Mouse (Mus musculus) adrenal gland, postnatal 14 days (tissue): ENCODE data around the gene Slc7a6os. TPM values are rescaled to one million over a fixed set of nuclear protein-coding genes. Genes with fewer than 3 reads are reported as not detected.
A peak's percentile ranks its signal among the peaks of the same experiment; 100 is the strongest.

Source experiments
- DNase-seq: peaks from one replicate; pipeline ENCODE4 v3.0.0; 2021; ENCODE audit warnings: mixed read lengths
- total RNA-seq: library from RNA; stranded (reverse); gene quantifications from 2 replicates; pipeline ENCODE4 v1.2.3, GENCODE M21; 2021

The Slc7a6os gene
- total RNA-seq, 1 experiment from 2014 or later = 23.3 TPM

DNA sequence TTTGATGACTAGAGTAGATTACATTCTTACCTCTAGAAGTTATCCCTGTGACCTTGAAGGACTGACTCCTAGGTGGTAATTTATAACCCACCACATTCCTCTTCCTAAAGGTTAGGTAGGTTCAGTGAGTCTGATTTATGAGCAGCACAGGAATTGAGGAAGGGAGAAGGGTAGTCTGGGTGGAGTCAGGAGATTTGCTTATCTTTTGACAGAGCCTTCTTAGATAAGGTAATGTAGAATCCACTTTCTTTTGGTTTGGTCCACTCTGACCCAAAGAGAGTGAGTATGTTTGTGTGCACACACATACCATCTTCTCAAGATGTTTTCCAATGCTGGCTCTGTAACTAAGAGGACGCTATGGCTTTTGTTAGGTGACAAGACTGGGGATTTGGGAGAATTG lies 33.1 kb downstream of the Slc7a6os start:
- no peak for DNase-seq

DNA sequence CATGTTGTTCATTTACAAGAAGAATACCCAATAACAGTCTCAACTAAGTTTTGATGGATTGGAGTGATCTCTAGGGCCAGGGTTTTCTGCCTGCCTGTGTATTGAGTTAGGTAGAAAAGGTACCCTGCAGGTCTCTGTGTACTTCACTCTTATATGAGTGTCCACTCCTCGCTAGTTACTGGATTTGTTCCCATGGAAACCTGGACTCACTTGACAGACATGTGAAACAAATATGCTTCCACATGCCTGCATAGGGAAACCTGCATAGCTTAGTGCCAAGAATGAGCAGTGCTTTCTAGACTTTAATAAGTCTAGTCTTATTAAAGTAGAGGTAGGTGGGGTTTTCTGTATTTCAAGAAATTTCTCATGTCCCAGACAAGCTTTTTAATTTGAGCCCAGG lies 33.8 kb downstream of the Slc7a6os start:
- no peak for DNase-seq

DNA sequence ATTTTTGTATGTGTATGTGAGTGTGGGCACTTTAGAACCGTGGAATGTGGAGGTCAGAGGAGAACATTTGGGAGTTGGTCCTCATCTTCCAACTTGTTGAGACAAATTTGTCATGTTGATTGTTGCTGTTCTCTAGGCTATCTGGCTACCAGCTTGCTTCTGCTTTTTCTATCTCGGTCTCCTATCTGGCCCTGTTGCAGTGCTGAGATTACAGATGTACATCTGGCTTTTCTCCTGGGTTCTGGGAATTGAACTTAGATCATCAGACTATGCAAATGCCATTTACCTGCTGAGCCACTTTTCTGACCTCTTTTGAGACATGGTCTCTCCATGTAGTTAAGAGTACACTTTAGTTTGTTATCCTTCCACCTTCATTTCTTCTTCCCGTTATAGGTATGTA lies 37.2 kb downstream of the Slc7a6os start:
- no peak for DNase-seq

GRCm38 (mm10) chr8:106169934-106170480 lies 40.7 kb downstream of the Slc7a6os start:
- no peak for DNase-seq

DNA sequence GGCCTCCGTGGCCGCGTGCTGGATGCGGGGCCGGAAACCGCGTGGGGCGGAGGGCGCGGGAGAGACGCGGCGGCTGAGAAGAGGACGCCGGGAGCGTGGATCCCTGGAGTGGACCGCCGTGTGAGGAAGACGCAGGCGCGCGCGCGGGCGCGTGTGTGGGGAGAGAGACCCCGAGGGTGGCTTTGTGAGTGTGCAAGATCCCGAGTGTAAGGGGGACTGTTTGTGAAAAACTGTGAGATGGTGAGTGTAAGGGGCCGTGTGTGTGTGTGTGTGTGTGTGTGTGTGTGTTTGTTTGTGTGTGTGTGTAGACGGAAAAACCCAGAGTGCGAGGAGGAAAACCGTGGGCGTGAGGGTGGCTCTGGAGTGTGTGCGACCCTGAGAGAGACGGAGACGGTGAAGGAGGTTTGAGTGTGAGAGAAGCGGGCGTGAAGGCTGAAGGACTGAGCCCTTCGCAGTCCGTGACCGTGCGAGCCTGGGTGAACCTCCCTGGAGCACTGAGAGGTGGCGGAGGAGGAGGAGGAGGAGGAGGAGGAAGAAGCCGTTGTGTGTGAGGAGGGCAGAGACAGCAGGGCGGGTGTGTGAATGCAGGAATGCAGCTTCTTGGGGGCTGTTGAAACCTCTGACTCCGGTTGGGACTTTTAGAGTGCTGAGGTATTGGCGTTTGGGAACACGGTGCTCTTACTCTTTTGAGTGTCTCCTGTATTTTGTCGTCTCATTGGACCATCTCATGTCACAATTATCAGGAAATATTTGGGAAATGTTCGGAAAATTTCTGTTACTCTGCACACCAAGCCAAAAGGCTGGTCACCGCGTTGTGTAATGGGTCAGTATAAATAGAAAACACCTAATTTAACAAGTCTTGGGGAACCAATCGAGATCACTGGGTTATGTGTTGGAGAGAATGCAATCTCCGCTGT lies 41.5 kb downstream of the Slc7a6os start:
- DNase-seq = peak; percentile 55

DNA sequence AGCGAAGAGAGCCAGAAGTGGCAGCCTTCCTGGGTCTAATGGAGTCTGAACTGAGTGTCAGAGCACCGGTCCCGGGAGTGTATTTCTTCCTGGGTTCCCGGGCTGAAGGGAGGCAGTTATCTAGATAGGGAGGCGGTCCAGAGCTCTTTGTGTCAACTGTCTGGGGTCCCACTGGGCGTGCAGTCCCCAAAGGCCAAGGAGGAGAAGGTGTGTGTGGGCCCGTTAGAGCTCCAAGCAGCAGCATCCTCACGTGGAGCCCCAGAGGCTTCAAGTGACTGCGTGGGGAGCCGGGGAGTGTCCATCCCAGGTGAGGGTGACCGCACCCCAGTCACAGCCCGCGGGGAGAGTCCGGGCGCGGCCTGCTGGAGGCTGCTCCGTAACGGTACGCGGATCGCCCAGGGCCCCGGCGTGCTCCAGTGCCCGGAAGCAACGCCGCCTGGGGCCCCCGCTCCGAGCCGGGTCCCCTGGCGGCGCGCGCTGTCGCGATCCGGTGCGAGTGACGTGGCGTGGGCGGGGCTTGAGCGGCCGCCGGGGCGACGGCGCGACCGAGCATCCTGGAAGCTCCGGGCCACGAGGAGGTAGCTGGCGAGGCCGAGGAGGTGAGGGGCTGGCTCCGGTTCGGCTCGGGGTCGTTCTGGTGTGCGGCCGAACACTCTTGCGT lies 42.2 kb downstream of the Slc7a6os start, which contains the start of gene Slc7a6:
TSS of gene Slc7a6 (plus strand) at position 502 of the 661 bp plus-strand sequence.
- DNase-seq = peak; percentile 92

DNA sequence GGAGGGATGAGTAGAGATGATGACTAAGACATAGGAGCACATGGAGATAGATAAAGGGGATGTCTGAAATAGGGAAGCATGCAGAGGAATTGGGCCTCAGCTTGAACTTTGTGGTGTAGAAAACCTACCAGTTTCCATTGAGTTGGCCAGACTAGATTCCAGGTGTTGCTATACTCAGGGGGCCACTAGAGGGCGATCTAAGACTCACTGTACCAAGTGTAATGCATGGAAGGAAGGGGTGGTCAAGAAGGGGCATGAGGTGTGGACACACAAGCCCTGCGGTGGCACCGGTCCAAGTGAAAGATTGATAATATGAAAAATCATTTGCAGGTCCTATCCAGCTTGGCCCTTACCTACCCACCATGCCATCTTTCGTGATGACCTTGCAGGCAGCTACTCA lies 45.3 kb downstream of the Slc7a6os start:
- peak; percentile 81 for DNase-seq

DNA sequence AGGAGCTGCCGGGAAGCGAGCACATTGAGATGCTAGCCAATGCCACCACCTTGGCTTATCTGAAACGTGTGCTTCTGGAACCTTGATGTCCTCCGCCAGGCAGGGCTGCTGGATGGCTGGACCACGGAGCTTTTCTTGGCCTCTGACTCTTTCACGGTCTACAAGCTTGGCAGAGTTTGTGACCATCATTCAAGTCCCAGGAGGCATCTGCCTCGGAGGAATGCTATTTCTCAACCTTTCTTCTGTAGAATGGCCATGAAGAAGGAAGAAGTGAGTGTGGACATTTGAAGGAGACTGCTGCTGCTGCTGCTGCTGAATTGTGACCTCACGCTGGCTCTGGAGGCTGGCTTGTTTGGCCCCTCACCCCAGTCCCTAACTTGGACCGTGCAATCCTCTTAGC lies 47.5 kb downstream of the Slc7a6os start:
- peak; percentile 25 for DNase-seq

DNA sequence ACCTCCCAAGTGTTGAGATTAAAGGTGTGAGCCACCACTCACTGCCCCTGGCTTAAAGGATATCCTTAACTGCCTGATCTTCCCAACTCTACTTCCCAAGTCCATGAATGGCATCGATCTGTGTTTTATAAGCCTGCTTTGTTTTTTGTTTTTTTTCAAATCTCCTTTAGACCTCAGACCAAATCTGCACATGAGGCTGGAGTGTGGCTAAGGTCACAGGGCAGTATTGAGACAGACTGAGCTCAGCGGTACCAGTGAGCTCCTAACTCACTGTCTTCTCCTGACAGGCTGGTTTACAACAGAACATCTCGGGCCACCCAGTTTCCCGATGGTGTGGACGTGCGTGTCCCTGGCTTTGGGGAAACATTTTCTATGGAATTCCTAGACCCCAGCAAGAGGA lies 50.9 kb downstream of the Slc7a6os start:
- DNase-seq = no peak

DNA sequence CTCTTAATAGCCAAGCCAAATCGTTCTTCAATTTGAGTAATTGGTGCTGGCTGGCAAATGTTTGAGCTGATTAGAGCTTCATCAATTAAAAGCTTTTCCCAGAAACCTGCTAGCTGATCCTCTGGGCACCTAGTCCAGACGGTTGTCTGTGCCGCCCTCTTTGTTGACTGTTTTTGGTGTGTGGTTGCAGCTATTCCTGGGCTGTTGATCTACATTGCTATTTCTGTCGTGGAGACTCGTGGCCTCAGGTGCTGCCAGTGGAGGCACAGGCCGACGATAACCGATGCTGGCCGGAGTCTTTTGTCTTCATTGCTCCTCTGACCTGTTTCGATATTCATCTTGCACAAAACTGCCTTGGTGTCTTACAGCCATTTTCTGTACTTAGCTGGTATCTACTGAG lies 52.4 kb downstream of the Slc7a6os start:
- DNase-seq = no peak

- no peak for DNase-seq
Observed at GRCm38 (mm10) chr8:106157419-106157818, 53.3 kb downstream of the Slc7a6os start.

DNA sequence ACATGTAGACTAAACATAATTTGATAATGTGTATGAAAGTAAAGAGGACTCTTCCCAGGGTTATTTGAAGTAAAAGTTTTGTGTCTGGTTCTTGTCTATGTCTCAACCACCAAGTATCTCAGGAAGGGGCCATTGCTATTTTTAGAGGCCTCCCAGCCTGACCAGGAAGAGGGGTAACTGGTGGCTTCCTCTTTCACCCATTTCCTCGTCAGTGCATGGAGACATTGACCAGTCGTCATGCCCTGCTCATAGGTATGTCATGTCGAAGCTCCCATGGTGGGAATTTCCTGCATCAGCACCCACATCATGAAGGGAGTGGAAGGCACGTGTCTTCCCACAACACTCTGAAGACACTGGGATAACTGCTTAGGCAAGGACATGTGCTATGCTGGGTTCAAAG lies 57.9 kb downstream of the Slc7a6os start:
- no peak for DNase-seq

- peak; percentile 35 for DNase-seq
Observed at GRCm38 (mm10) chr8:106151041-106151440, 59.7 kb downstream of the Slc7a6os start.

Other genes with a start within 250 kb of the Slc7a6os start
- gene Slc12a4, start 244.8 kb downstream of the Slc7a6os start, total RNA-seq = 36.9 and 42.5 TPM in 2 replicates
- not detected in 2 replicates for gene Dpep3, start 231.5 kb downstream of the Slc7a6os start, total RNA-seq
- 14.9 and 15.5 TPM in 2 replicates for gene Dus2, start 219.6 kb downstream of the Slc7a6os start, total RNA-seq
- gene Dpep2nb, start 205.0 kb downstream of the Slc7a6os start, total RNA-seq = not detected in 2 replicates
- gene Ddx28, start 199.1 kb downstream of the Slc7a6os start, total RNA-seq = 14.2 and 14.5 TPM in 2 replicates
- gene Nfatc3, start 152.1 kb downstream of the Slc7a6os start, total RNA-seq = 47.3 and 47.6 TPM in 2 replicates
- 5.3 and 8.8 TPM in 2 replicates for gene Esrp2, start 74.0 kb downstream of the Slc7a6os start, total RNA-seq
- 13.5 and 18.6 TPM in 2 replicates for gene Pla2g15, start 60.5 kb downstream of the Slc7a6os start, total RNA-seq
- gene Slc7a6, start 42.1 kb downstream of the Slc7a6os start, total RNA-seq = 30.3 and 38.3 TPM in 2 replicates
- 22.7 and 26.8 TPM in 2 replicates for gene Prmt7, start within 50 bp of the Slc7a6os start, total RNA-seq
- 9.6 and 10.2 TPM in 2 replicates for gene Smpd3, start 127.1 kb upstream of the Slc7a6os start, total RNA-seq
- gene Zfp90, start 204.4 kb upstream of the Slc7a6os start, total RNA-seq = 5.3 and 8.3 TPM in 2 replicates